Mouse (Mus musculus): ENCODE measurements around the gene Klhdc10. TPM values are rescaled to one million over a fixed set of nuclear protein-coding genes. Genes with fewer than 3 reads are reported as not detected.

Klhdc10 gene
- 43.7 and 44.7 TPM in 2 replicates for polyA plus RNA-seq (2014; fragmentation: Nextera tagmentation; extraction: Ambion mirVana)

- 0% methylated on average over 24 of the region's 41 CpGs for WGBS
- H3K9me3 ChIP-seq (ENCODE audit: control insufficient read depth, low read length) = no peaks in the 10 kb centered on the region
- peak within 1 kb of the TSS; percentile 99 for H3K27ac ChIP-seq (replicated peaks; ENCODE audit: low read depth, low read length)
- H3K27me3 ChIP-seq (replicated peaks; ENCODE audit: control insufficient read depth, insufficient read depth, low read length) = no peaks in the 10 kb centered on the region
- peak within 1 kb of the TSS; percentile 67 for H3K4me2 ChIP-seq (ENCODE audit: low read depth, low read length)
- DNase-seq (ENCODE audit: low spot score) (peak; percentile 99), ATAC-seq (ENCODE audit: low read depth) (peak; percentile 99)
- no peaks in the 10 kb centered on the region for H3K36me3 ChIP-seq (ENCODE audit: control insufficient read depth, insufficient read depth, low read length)
- peak within 1 kb of the TSS; percentile 96 for H3K9ac ChIP-seq (ENCODE audit: low read depth, low read length)
- peak within 1 kb of the TSS; percentile 96 for H3K4me3 ChIP-seq (ENCODE audit: low read depth, low read length)
- peaks cover 5% of the 10 kb centered on the region; the same call in 1 of the 2 replicates for H3K4me1 ChIP-seq (ENCODE audit: control insufficient read depth, insufficient read depth, low read length)
Observed at GRCm38 (mm10) chr6:30401308-30402015, at the start of gene Klhdc10. Gene Klhdc10 (plus strand): TSS chr6:30401868.

- no peak overlapping the region for H3K4me3 ChIP-seq (ENCODE audit: low read depth, low read length)
- no peak overlapping the region for H3K9ac ChIP-seq (ENCODE audit: low read depth, low read length)
- DNase-seq (ENCODE audit: low spot score) (no peak), ATAC-seq (ENCODE audit: low read depth) (no peak)
- 24% methylated on average over 8 of the region's 8 CpGs for WGBS
- no peaks in the 10 kb centered on the region for H3K36me3 ChIP-seq (ENCODE audit: control insufficient read depth, insufficient read depth, low read length)
- no peak overlapping the region for H3K27ac ChIP-seq (replicated peaks; ENCODE audit: low read depth, low read length)
- H3K9me3 ChIP-seq (ENCODE audit: control insufficient read depth, low read length) = no peaks in the 10 kb centered on the region
- no peaks in the 10 kb centered on the region for H3K27me3 ChIP-seq (replicated peaks; ENCODE audit: control insufficient read depth, insufficient read depth, low read length)
- no peak overlapping the region for H3K4me2 ChIP-seq (ENCODE audit: low read depth, low read length)
- H3K4me1 ChIP-seq (ENCODE audit: control insufficient read depth, insufficient read depth, low read length) = no peaks in the 10 kb centered on the region
Observed at GRCm38 (mm10) chr6:30352762-30353161, 48.9 kb upstream of the Klhdc10 start.

- H3K4me3 ChIP-seq (ENCODE audit: low read depth, low read length) = no peak overlapping the region
- no peak overlapping the region for H3K27ac ChIP-seq (replicated peaks; ENCODE audit: low read depth, low read length)
- H3K27me3 ChIP-seq (replicated peaks; ENCODE audit: control insufficient read depth, insufficient read depth, low read length) = no peaks in the 10 kb centered on the region
- no peaks in the 10 kb centered on the region for H3K4me1 ChIP-seq (ENCODE audit: control insufficient read depth, insufficient read depth, low read length)
- DNase-seq (ENCODE audit: low spot score) = no peak
- no peaks in the 10 kb centered on the region for H3K9me3 ChIP-seq (ENCODE audit: control insufficient read depth, low read length)
- H3K4me2 ChIP-seq (ENCODE audit: low read depth, low read length) = no peak overlapping the region
- H3K36me3 ChIP-seq (ENCODE audit: control insufficient read depth, insufficient read depth, low read length) = no peaks in the 10 kb centered on the region
- WGBS = 65% methylated on average over 8 of the region's 8 CpGs
- no peak for ATAC-seq (ENCODE audit: low read depth)
- H3K9ac ChIP-seq (ENCODE audit: low read depth, low read length) = no peak overlapping the region
Observed at GRCm38 (mm10) chr6:30353661-30354060, 48.0 kb upstream of the Klhdc10 start.

- H3K27ac ChIP-seq (replicated peaks; ENCODE audit: low read depth, low read length) = no peak overlapping the region
- WGBS = 33% methylated on average over 5 of the region's 5 CpGs
- no peaks in the 10 kb centered on the region for H3K36me3 ChIP-seq (ENCODE audit: control insufficient read depth, insufficient read depth, low read length)
Observed at GRCm38 (mm10) chr6:30354760-30355159, 46.9 kb upstream of the Klhdc10 start.

GRCm38 (mm10) chr6:30355701-30356100 lies 46.0 kb upstream of the Klhdc10 start:
- no peak for DNase-seq (ENCODE audit: low spot score)
- no peak for ATAC-seq (ENCODE audit: low read depth)
- Histone ChIP-seq H3K9ac (ENCODE audit: low read depth, low read length) (no peak overlapping the region), H3K36me3 (ENCODE audit: control insufficient read depth, insufficient read depth, low read length) (no peaks in the 10 kb centered on the region), H3K4me1 (ENCODE audit: control insufficient read depth, insufficient read depth, low read length) (no peaks in the 10 kb centered on the region), H3K9me3 (ENCODE audit: control insufficient read depth, low read length) (no peaks in the 10 kb centered on the region), H3K27me3 (replicated peaks; ENCODE audit: control insufficient read depth, insufficient read depth, low read length) (no peaks in the 10 kb centered on the region), H3K4me3 (ENCODE audit: low read depth, low read length) (no peak overlapping the region), H3K27ac (replicated peaks; ENCODE audit: low read depth, low read length) (no peak overlapping the region), H3K4me2 (ENCODE audit: low read depth, low read length) (no peak overlapping the region)
- 87% methylated on average over 8 of the region's 8 CpGs for WGBS

More at GRCm38 (mm10) chr6:30354760-30355159, 46.9 kb upstream of the Klhdc10 start:
- ATAC-seq (ENCODE audit: low read depth) (no peak), DNase-seq (ENCODE audit: low spot score) (no peak)
- no peak overlapping the region for H3K9ac ChIP-seq (ENCODE audit: low read depth, low read length)
- H3K4me1 ChIP-seq (ENCODE audit: control insufficient read depth, insufficient read depth, low read length) = no peaks in the 10 kb centered on the region
- no peaks in the 10 kb centered on the region for H3K27me3 ChIP-seq (replicated peaks; ENCODE audit: control insufficient read depth, insufficient read depth, low read length)
- no peaks in the 10 kb centered on the region for H3K9me3 ChIP-seq (ENCODE audit: control insufficient read depth, low read length)
- H3K4me3 ChIP-seq (ENCODE audit: low read depth, low read length) = no peak overlapping the region
- no peak overlapping the region for H3K4me2 ChIP-seq (ENCODE audit: low read depth, low read length)

- H3K36me3 ChIP-seq (ENCODE audit: control insufficient read depth, insufficient read depth, low read length) = no peaks in the 10 kb centered on the region
- H3K9ac ChIP-seq (ENCODE audit: low read depth, low read length) = no peak overlapping the region
- no peak overlapping the region for H3K4me3 ChIP-seq (ENCODE audit: low read depth, low read length)
- H3K27me3 ChIP-seq (replicated peaks; ENCODE audit: control insufficient read depth, insufficient read depth, low read length) = no peaks in the 10 kb centered on the region
- H3K4me2 ChIP-seq (ENCODE audit: low read depth, low read length) = no peak overlapping the region
- no peaks in the 10 kb centered on the region for H3K4me1 ChIP-seq (ENCODE audit: control insufficient read depth, insufficient read depth, low read length)
- ATAC-seq (ENCODE audit: low read depth) (no peak), DNase-seq (ENCODE audit: low spot score) (no peak)
- H3K9me3 ChIP-seq (ENCODE audit: control insufficient read depth, low read length) = no peaks in the 10 kb centered on the region
- 82% methylated on average over 5 of the region's 5 CpGs for WGBS
- no peak overlapping the region for H3K27ac ChIP-seq (replicated peaks; ENCODE audit: low read depth, low read length)
Observed at GRCm38 (mm10) chr6:30356161-30356560, 45.5 kb upstream of the Klhdc10 start.

GRCm38 (mm10) chr6:30356680-30357079 lies 45.0 kb upstream of the Klhdc10 start:
- 90% methylated on average over 12 of the region's 12 CpGs for WGBS
- no peaks in the 10 kb centered on the region for H3K4me1 ChIP-seq (ENCODE audit: control insufficient read depth, insufficient read depth, low read length)
- no peaks in the 10 kb centered on the region for H3K27me3 ChIP-seq (replicated peaks; ENCODE audit: control insufficient read depth, insufficient read depth, low read length)
- no peak for DNase-seq (ENCODE audit: low spot score)
- ATAC-seq (ENCODE audit: low read depth) = no peak
- H3K36me3 ChIP-seq (ENCODE audit: control insufficient read depth, insufficient read depth, low read length) = no peaks in the 10 kb centered on the region
- H3K9me3 ChIP-seq (ENCODE audit: control insufficient read depth, low read length) = no peaks in the 10 kb centered on the region
- H3K4me3 ChIP-seq (ENCODE audit: low read depth, low read length) = no peak overlapping the region
- H3K4me2 ChIP-seq (ENCODE audit: low read depth, low read length) = no peak overlapping the region
- H3K27ac ChIP-seq (replicated peaks; ENCODE audit: low read depth, low read length) = no peak overlapping the region
- no peak overlapping the region for H3K9ac ChIP-seq (ENCODE audit: low read depth, low read length)

- no peak overlapping the region for H3K9ac ChIP-seq (ENCODE audit: low read depth, low read length)
- H3K4me3 ChIP-seq (ENCODE audit: low read depth, low read length) = no peak overlapping the region
- H3K36me3 ChIP-seq (ENCODE audit: control insufficient read depth, insufficient read depth, low read length) = no peaks in the 10 kb centered on the region
- ATAC-seq (ENCODE audit: low read depth) = peak; percentile 67; the same call in 1 of the 2 replicates
- H3K4me1 ChIP-seq (ENCODE audit: control insufficient read depth, insufficient read depth, low read length) = no peaks in the 10 kb centered on the region
- peak; percentile 86 for DNase-seq (ENCODE audit: low spot score)
- H3K27ac ChIP-seq (replicated peaks; ENCODE audit: low read depth, low read length) = no peak overlapping the region
- no peaks in the 10 kb centered on the region for H3K9me3 ChIP-seq (ENCODE audit: control insufficient read depth, low read length)
- 14% methylated on average over 9 of the region's 9 CpGs for WGBS
- H3K27me3 ChIP-seq (replicated peaks; ENCODE audit: control insufficient read depth, insufficient read depth, low read length) = no peaks in the 10 kb centered on the region
- H3K4me2 ChIP-seq (ENCODE audit: low read depth, low read length) = no peak overlapping the region
Observed at GRCm38 (mm10) chr6:30357561-30358177, 44.0 kb upstream of the Klhdc10 start.

All from embryonic facial prominence, embryonic 14.5 days (tissue).